Comparison of ENCODE assay signal across 8 mouse cellular contexts in the genomic region with DNA sequence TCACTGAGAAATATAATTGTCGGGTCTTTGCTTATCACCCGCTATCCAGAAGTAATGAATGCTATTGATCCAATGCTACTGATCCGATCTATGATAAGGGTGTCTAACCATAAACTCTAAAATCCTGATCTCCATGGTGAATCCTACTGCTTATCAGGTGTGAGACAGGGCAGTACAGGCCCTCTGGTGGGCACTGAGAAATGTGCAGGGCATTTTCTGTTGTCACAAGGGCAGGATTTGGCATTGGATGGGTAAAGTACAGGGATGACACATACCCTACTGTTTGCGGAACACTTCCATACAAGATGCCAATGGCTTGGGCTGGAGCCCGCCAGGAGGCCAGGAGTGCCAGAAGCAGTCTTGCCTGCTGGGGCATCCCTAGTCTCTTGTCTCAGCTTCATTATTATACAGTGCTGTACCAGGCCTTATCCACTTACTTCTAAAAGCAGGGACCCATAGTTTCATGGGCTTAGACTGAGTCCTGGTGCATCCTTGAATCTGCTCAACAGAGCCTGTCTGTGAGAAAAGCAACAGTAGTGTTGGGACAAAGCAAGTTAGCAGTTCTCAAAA. TPM values are rescaled to one million over a fixed set of nuclear protein-coding genes. Genes with fewer than 3 reads are reported as not detected.
A peak's percentile ranks its signal among the peaks of the same experiment; 100 is the strongest.
DNase-seq lines count a peak whose midpoint lies in the region; ATAC-seq and TF ChIP-seq lines count a peak whose summit lies in the region.

No protein-coding gene starts in this region.

- H3K9ac ChIP-seq in forebrain, postnatal 0 days: no peak overlapping the region
- H3K9ac ChIP-seq in liver, embryonic 15.5 days: no peak overlapping the region

- H3K9me3 ChIP-seq in forebrain, postnatal 0 days (ENCODE audit: low read length): no peaks in the 10 kb centered on the region
- no peaks in the 10 kb centered on the region for H3K9me3 ChIP-seq in liver, embryonic 15.5 days (replicated peaks)

- peak; percentile 67 for DNase-seq in 3134 (ENCODE audit: extremely low read depth, insufficient read length, low spot score)
- peak; percentile 29 to 44 for DNase-seq in CD8-positive naive resting alpha-beta T cell, adult 2 months (ENCODE audit: low read depth in 2 of 2, low spot score in 2 of 2)
- DNase-seq in c-Kit-positive CD71-positive TER-119-positive erythroid progenitor cells, embryonic 14.5 days (ENCODE audit: low spot score): peak; percentile 31
- peak; percentile 51 for DNase-seq in forebrain, postnatal 0 days
- DNase-seq in kidney, adult 2 months: peak; percentile 64
- peak; percentile 73 for DNase-seq in retina, embryonic 14.5 days (ENCODE audit: low spot score)
- DNase-seq in urinary bladder, postnatal 4 days (ENCODE audit: low spot score in 2 of 2): no peak

- H3K4me2 ChIP-seq in forebrain, postnatal 0 days (ENCODE audit: low read depth): no peak overlapping the region
- H3K4me2 ChIP-seq in liver, embryonic 15.5 days: peak overlapping the region; percentile 52

- peak; percentile 83 for TF ChIP-seq CTCF in forebrain, postnatal 0 days (IDR thresholded peaks at IDR 0.05; ENCODE audit: low read depth)
- TF ChIP-seq CTCF in kidney, adult 2 months (conservative IDR thresholded peaks at IDR 0.05; ENCODE audit: insufficient read depth, insufficient read length, low read depth, low read length): peak; percentile 77

- ATAC-seq in forebrain, postnatal 0 days: peak; percentile 74
- ATAC-seq in liver, embryonic 15.5 days (ENCODE audit: insufficient read depth): peak; percentile 45; the same call in 1 of the 2 replicates

- no peaks in the 10 kb centered on the region for H3K4me1 ChIP-seq in forebrain, postnatal 0 days (ENCODE audit: insufficient read depth)
- H3K4me1 ChIP-seq in kidney, adult 2 months (ENCODE audit: control insufficient read depth, insufficient read depth, low read length): no peaks in the 10 kb centered on the region
- peaks cover 12% of the 10 kb centered on the region for H3K4me1 ChIP-seq in liver, embryonic 15.5 days (replicated peaks)

- no peak overlapping the region for H3K27ac ChIP-seq in forebrain, postnatal 0 days (ENCODE audit: low read depth, low read length)
- no peak overlapping the region for H3K27ac ChIP-seq in kidney, adult 2 months (ENCODE audit: insufficient read depth, low read depth, low read length)
- H3K27ac ChIP-seq in liver, embryonic 15.5 days (replicated peaks): no peak overlapping the region

- H3K36me3 ChIP-seq in forebrain, postnatal 0 days (ENCODE audit: insufficient read depth): no peaks in the 10 kb centered on the region
- no peaks in the 10 kb centered on the region for H3K36me3 ChIP-seq in kidney, adult 2 months (ENCODE audit: control insufficient read depth, insufficient read depth, low read length)
- no peaks in the 10 kb centered on the region for H3K36me3 ChIP-seq in liver, embryonic 15.5 days (replicated peaks)

- H3K27me3 ChIP-seq in forebrain, postnatal 0 days (ENCODE audit: insufficient read depth, low read length): no peaks in the 10 kb centered on the region
- H3K27me3 ChIP-seq in kidney, adult 2 months (replicated peaks; ENCODE audit: control insufficient read depth, insufficient read depth, low read length): no peaks in the 10 kb centered on the region
- H3K27me3 ChIP-seq in liver, embryonic 15.5 days: no peaks in the 10 kb centered on the region

- no peak overlapping the region for H3K4me3 ChIP-seq in forebrain, postnatal 0 days (ENCODE audit: low read depth, low read length)
- no peak overlapping the region for H3K4me3 ChIP-seq in kidney, adult 2 months (ENCODE audit: insufficient read depth, low read depth, low read length)
- H3K4me3 ChIP-seq in liver, embryonic 15.5 days (replicated peaks): no peak overlapping the region

- TF ChIP-seq POLR2A in kidney, adult 2 months (IDR thresholded peaks at IDR 0.05; ENCODE audit: low read depth, low read length): no peak

- WGBS in forebrain, postnatal 0 days: 83% methylated on average over 5 of the region's 5 CpGs
- WGBS in kidney, adult 2 months: 69% methylated on average over 5 of the region's 5 CpGs
- 31% methylated on average over 5 of the region's 5 CpGs for WGBS in liver, embryonic 15.5 days (ENCODE audit: insufficient replicate concordance)

RNA-seq across cellular contexts. Expression of a gene that starts 14.1 kb away (rescaled TPM):
- total RNA-seq in forebrain, postnatal 0 days (2014; rRNA removed): 29.5 and 30.2 TPM in 2 replicates
- polyA plus RNA-seq in forebrain, postnatal 0 days (2015; fragmentation: Nextera tagmentation; extraction: Ambion mirVana): 18.5 and 21.0 TPM in 2 replicates
- polyA plus RNA-seq in kidney, adult 2 months (2012; rRNA removed): 8.0 and 8.2 TPM in 2 replicates
- polyA plus RNA-seq in liver, embryonic 15.5 days (2015; fragmentation: Nextera tagmentation; extraction: Ambion mirVana): 7.6 and 8.0 TPM in 2 replicates

RNA-seq across cellular contexts. Expression of a gene that starts 17.4 kb away (rescaled TPM):
- total RNA-seq in forebrain, postnatal 0 days (2014; rRNA removed): 4.5 and 5.1 TPM in 2 replicates
- 2.7 and 3.3 TPM in 2 replicates for polyA plus RNA-seq in forebrain, postnatal 0 days (2015; fragmentation: Nextera tagmentation; extraction: Ambion mirVana)
- 26.9 and 28.0 TPM in 2 replicates for polyA plus RNA-seq in kidney, adult 2 months (2012; rRNA removed)
- 5.5 and 5.8 TPM in 2 replicates for polyA plus RNA-seq in liver, embryonic 15.5 days (2015; fragmentation: Nextera tagmentation; extraction: Ambion mirVana)

Comparison
In these comparisons a context has a peak if more than half of its experiments do, and no peak if none do; other contexts are left out.
1. DNase-seq: peak in 3134 (single experiment), CD8-positive naive resting alpha-beta T cell, adult 2 months (2 of 2), c-Kit-positive CD71-positive TER-119-positive erythroid progenitor cells, embryonic 14.5 days (single experiment), forebrain, postnatal 0 days (single experiment), kidney, adult 2 months (single experiment) and retina, embryonic 14.5 days (single experiment); none in urinary bladder, postnatal 4 days (0 of 2).